Mouse (Mus musculus) B cell, adult 62 days (primary cell): ENCODE results near the gene Hsd17b6. TPM values are rescaled to one million over a fixed set of nuclear protein-coding genes. Genes with fewer than 3 reads are reported as not detected.

Source experiments
- total RNA-seq: library from RNA; stranded (reverse); gene quantifications from 4 replicates; pipeline ENCODE4 v1.2.4, GENCODE M21; 2023

The Hsd17b6 gene
- total RNA-seq, result not detected in 4 replicates

DNA sequence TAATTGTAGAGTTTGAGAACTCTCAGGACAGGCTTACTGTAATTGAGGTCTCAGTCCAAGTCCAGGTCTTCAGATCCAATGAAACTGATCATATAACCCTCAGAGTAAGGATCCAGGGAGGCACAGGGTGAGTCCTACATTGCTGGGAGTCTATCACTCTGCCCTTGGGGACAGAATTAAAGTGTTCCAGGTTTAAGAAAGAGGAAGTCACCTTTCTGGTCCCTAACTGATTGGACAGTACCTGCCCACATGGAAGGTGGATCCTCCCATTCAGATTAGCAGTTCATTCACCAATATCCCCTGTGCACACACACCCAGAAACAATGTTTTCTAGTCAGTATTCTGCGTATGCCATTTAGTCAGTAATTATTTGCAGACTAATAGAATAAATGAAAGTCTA is at the start of gene Hsd17b6:
Gene Hsd17b6 (minus strand): TSS at position 166 of the 400 bp plus-strand sequence.

DNA sequence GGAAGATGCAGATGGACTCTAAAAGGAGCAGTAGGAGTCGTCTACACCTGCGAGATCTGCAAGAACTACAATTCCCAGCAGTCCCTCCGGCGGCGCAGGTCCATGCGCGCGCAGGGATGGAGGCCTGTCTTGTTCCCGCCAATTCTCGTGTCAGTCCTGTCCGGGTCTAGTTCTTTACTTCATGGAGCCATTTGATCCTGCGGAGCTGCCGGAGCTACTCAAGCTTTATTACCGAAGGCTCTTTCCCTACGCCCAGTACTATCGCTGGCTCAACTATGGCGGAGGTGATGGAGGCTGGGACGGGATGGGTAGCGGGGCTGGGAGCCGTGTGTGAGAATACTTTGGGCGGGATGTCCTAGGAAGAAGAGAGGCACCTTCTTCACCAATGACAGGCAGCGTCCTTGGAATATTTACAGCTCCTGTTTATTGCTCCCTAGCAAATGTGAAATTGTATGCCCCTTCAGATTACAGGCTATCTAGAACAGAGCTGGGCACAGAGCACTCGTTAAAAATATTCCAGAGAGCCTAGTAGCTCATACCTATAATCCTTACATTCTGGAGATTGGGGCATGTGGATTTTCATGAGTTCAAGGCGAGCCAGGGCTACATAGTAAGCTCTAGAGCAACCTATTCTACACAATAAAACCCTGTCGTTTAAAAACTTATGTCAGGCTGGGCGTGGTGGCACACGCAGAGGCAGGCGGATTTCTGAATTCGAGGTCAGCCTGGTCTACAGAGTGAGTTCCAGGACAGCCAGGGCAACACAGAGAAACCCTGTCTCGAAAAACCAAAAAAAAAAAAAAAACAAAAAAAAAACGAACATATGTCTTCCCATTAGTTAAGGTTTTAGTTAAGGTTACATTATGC is 7.9 kb upstream of the Hsd17b6 start, which contains the start of gene Prim1:
Gene Prim1 (plus strand): TSS at position 101 of the 867 bp plus-strand sequence.

Other genes with a start within 250 kb of the Hsd17b6 start
- 0.18 to 0.50 TPM in 2 of 4 replicates, not detected in the others for gene Rdh1, start 247.9 kb downstream of the Hsd17b6 start, total RNA-seq
- not detected in 4 replicates for gene Rdh16f1, start 247.8 kb downstream of the Hsd17b6 start, total RNA-seq
- 0.41 to 0.43 TPM in 2 of 4 replicates, not detected in the others for gene Rdh9, start 231.2 kb downstream of the Hsd17b6 start, total RNA-seq
- gene Rdh16, start 206.5 kb downstream of the Hsd17b6 start, total RNA-seq, result not detected in 4 replicates
- gene Rdh19, start 157.7 kb downstream of the Hsd17b6 start, total RNA-seq, result not detected in 4 replicates
- gene Rdh16f2, start 141.1 kb downstream of the Hsd17b6 start, total RNA-seq, result not detected in 4 replicates
- gene Rdh7, start 118.8 kb downstream of the Hsd17b6 start, total RNA-seq, result not detected in 4 replicates
- not detected in 4 replicates for gene Sdr9c7, start 109.1 kb downstream of the Hsd17b6 start, total RNA-seq
- gene Prim1, start 7.6 kb upstream of the Hsd17b6 start, total RNA-seq, result 13.5 to 17.2 TPM (median 14.0 TPM) in 4 replicates
- 587 to 616 TPM (median 605 TPM) in 4 replicates for gene Naca, start 28.0 kb upstream of the Hsd17b6 start, total RNA-seq
- 110 to 153 TPM (median 131 TPM) in 4 replicates for gene Ptges3, start 51.3 kb upstream of the Hsd17b6 start, total RNA-seq
- gene Atp5b, start 75.7 kb upstream of the Hsd17b6 start, total RNA-seq, result 523 to 608 TPM (median 568 TPM) in 4 replicates
- 124 to 141 TPM (median 134 TPM) in 4 replicates for gene Baz2a, start 84.0 kb upstream of the Hsd17b6 start, total RNA-seq
- gene Rbms2, start 172.7 kb upstream of the Hsd17b6 start, total RNA-seq, result 43.9 to 52.8 TPM (median 47.8 TPM) in 4 replicates
- not detected in 4 replicates for gene Gls2, start 186.8 kb upstream of the Hsd17b6 start, total RNA-seq
- gene Spryd4, start 204.2 kb upstream of the Hsd17b6 start, total RNA-seq, result 12.3 to 17.4 TPM (median 15.1 TPM) in 4 replicates
- gene Mip, start 218.2 kb upstream of the Hsd17b6 start, total RNA-seq, result not detected in 4 replicates
- gene Timeless, start 224.5 kb upstream of the Hsd17b6 start, total RNA-seq, result 13.7 to 23.7 TPM (median 16.3 TPM) in 4 replicates
- not detected in 4 replicates for gene Apon, start 246.5 kb upstream of the Hsd17b6 start, total RNA-seq